Mouse (Mus musculus) embryonic facial prominence, embryonic 14.5 days (tissue): ENCODE measurements around the gene Slirp. TPM values are rescaled to one million over a fixed set of nuclear protein-coding genes. Genes with fewer than 3 reads are reported as not detected.
A peak's percentile ranks its signal among the peaks of the same experiment; 100 is the strongest.

ENCODE experiments used
- ATAC-seq: fragments of 200-750 bp; cut with Nextera tagmentation; 2 replicates; pipeline ENCODE4 v1.8.0; 2017; ENCODE audit warnings: low read depth, moderate number of reproducible peaks, moderate TSS enrichment
- DNase-seq: peaks from one replicate; pipeline ENCODE4 v3.0.0-alpha.2; 2015; ENCODE audit warnings: low spot score
- H3K27ac ChIP-seq: fragments of 300-500 bp; sonication (generic); replicated peaks from 2 replicates; pipeline ENCODE4 v1.5.1; 2014; ENCODE audit warnings: low read depth, mild to moderate bottlenecking, low read length, moderate library complexity
- H3K27me3 ChIP-seq: fragments of 300-500 bp; sonication (generic); replicated peaks from 2 replicates; pipeline ENCODE4 v1.6.1; 2014; ENCODE audit warnings: low read length; ENCODE audit not compliant: control insufficient read depth, insufficient read depth
- H3K36me3 ChIP-seq: fragments of 300-500 bp; sonication (generic); 2 replicates; pipeline ENCODE4 v1.6.1; 2014; ENCODE audit warnings: low read length, mixed read lengths; ENCODE audit not compliant: control insufficient read depth, insufficient read depth
- H3K4me1 ChIP-seq: fragments of 300-500 bp; sonication (generic); 2 replicates; pipeline ENCODE4 v1.6.1; 2014; ENCODE audit warnings: antibody characterized with exemption, low read length; ENCODE audit not compliant: control insufficient read depth, insufficient read depth
- H3K4me2 ChIP-seq: fragments of 300-500 bp; sonication (generic); 2 replicates; pipeline ENCODE4 v1.6.1; 2014; ENCODE audit warnings: low read depth, mild to moderate bottlenecking, low read length, moderate library complexity, mixed read lengths
- H3K4me3 ChIP-seq: fragments of 300-500 bp; sonication (generic); 2 replicates; pipeline ENCODE4 v1.5.1; 2014; ENCODE audit warnings: low read depth, mild to moderate bottlenecking, low read length
- H3K9ac ChIP-seq: fragments of 300-500 bp; sonication (generic); 2 replicates; pipeline ENCODE4 v1.6.1; 2014; ENCODE audit warnings: low read depth, mild to moderate bottlenecking, low read length, moderate library complexity, mixed read lengths
- H3K9me3 ChIP-seq: fragments of 300-500 bp; sonication (generic); 2 replicates; pipeline ENCODE4 v1.6.1; 2016; ENCODE audit warnings: low read length; ENCODE audit not compliant: control insufficient read depth
- WGBS: fragments of 180-500 bp; shearing (Covaris S2); extraction: QIAGEN DNeasy Blood & Tissue Kit; methylation state at CpG from one replicate; pipeline ENCODE4 v1.1.7; 2014; 5-methylcytosine and 5-hydroxymethylcytosine counted together
- polyA plus RNA-seq: library from polyadenylated mRNA; unstranded; fragments of >200 nt; fragmentation: Nextera tagmentation; extraction: Ambion mirVana; gene quantifications from 2 replicates; pipeline ENCODE4 v1.2.1, GENCODE M21; 2014

The Slirp gene
- polyA plus RNA-seq, 1 experiment from 2014 or later = 304 TPM

DNA sequence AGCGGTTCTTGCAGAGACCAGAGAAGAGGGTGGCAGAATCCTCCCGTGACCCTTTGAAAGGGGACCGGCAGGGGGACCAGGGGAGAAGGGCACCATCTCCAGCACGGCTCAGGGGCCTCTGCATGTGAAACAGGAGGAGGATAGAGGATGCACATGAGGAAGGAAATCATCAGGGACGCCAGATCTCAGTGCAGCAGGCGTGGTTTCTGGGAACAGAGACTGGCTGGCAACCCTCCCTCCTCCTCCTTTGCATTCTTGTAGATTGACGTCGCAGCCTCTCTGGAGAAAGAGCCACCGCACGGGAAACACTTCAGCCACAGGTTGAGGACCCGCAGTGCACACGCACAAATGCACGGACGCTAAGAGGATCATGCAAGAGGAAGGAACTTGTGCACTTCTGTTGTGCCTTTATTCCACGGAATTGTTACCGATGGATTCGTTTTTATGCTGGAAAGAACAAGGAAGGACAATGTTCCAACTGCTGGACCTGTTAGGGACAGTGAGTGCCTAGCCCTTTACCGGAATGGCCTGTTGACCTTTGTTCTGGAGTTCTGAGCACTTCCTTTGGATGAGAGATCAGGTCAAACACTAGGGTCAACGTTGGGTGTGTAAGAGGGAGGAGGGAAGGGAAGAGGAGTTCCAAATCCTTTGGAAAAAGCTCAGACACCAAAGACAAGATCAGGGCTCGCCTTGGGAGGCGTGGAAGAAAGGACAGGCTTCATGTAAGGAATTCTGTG, 35.7 kb upstream of the Slirp start:
- ATAC-seq (no peak; the same call in 1 of the 2 replicates), DNase-seq (peak; percentile 72)
- 28% methylated on average over 21 of the region's 21 CpGs for WGBS
- H3K4me2 ChIP-seq = peak overlapping the region; percentile 38
- no peaks in the 10 kb centered on the region for H3K36me3 ChIP-seq
- H3K9ac ChIP-seq = 0 out of 2 replicates have a peak overlapping the region, but pooled peaks have one; percentile 2
- H3K9me3 ChIP-seq = no peaks in the 10 kb centered on the region
- H3K4me1 ChIP-seq = peaks cover 4% of the 10 kb centered on the region
- no peak overlapping the region; the same call in 1 of the 2 replicates for H3K4me3 ChIP-seq
- H3K27me3 ChIP-seq = no peaks in the 10 kb centered on the region
- no peak overlapping the region for H3K27ac ChIP-seq

- Histone ChIP-seq H3K4me3 (no peak overlapping the region), H3K4me1 (peaks cover 4% of the 10 kb centered on the region), H3K9me3 (no peaks in the 10 kb centered on the region), H3K27me3 (no peaks in the 10 kb centered on the region), H3K36me3 (no peaks in the 10 kb centered on the region), H3K9ac (no peak overlapping the region), H3K4me2 (no peak overlapping the region), H3K27ac (no peak overlapping the region)
- WGBS = 79% methylated on average over 4 of the region's 4 CpGs
- no peak for DNase-seq
- no peak for ATAC-seq
These were observed 34.6 kb upstream of the Slirp start for GRCm38 (mm10) chr12:87409123-87409522.

DNA sequence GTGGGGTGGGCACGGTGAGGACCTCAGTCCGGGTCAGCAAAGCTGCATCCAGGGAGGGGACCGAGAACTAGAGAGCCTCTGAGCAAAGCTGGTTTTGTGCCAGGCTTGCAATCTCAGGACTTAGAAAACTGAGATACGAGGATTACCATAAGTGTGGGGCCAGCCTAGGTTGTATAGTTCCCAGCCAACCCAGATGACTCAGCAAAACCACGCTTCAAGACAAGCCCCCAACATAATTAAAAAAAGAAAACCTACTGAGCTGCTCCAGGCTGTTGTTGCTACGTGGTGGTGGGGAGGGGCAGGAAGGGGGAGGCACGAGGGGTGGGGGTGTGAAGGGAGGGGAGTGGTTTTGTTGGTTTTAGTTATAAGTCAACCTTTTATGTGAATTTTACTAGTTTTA, 32.7 kb upstream of the Slirp start:
- Histone ChIP-seq H3K27ac (no peak overlapping the region), H3K9ac (no peak overlapping the region), H3K9me3 (no peaks in the 10 kb centered on the region), H3K4me2 (no peak overlapping the region), H3K4me1 (peaks cover 4% of the 10 kb centered on the region), H3K36me3 (no peaks in the 10 kb centered on the region), H3K4me3 (no peak overlapping the region), H3K27me3 (no peaks in the 10 kb centered on the region)
- ATAC-seq (no peak), DNase-seq (peak; percentile 49)
- 52% methylated on average over 7 of the region's 7 CpGs for WGBS

GRCm38 (mm10) chr12:87413179-87413790, 30.4 kb upstream of the Slirp start:
- Histone ChIP-seq H3K36me3 (no peaks in the 10 kb centered on the region), H3K4me1 (peaks cover under 1% of the 10 kb centered on the region), H3K4me2 (no peak overlapping the region), H3K9me3 (no peaks in the 10 kb centered on the region), H3K27me3 (no peaks in the 10 kb centered on the region), H3K4me3 (no peak overlapping the region), H3K27ac (no peak overlapping the region), H3K9ac (no peak overlapping the region)
- ATAC-seq (peak; percentile 67), DNase-seq (peak; percentile 49)
- 24% methylated on average over 4 of the region's 4 CpGs for WGBS

DNA sequence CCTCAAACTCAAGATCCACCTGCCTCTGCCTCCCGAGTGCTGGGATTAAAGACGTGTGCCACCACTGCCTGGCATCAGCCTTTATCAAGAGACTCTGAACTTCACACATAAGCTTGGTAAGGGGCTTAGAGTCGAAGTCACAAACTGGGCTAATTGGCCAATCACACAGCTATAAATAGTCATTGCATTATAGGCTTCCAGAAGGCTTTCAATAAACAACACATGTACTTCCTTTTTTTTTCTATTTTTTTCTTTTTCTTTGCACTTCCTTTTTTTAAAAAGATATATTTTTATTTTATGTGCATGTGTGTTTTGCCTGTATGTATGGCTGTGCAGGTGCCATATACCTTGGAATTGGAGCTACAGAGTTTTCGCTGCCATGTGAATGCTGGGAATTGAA, 28.3 kb upstream of the Slirp start:
- ATAC-seq = no peak

DNA sequence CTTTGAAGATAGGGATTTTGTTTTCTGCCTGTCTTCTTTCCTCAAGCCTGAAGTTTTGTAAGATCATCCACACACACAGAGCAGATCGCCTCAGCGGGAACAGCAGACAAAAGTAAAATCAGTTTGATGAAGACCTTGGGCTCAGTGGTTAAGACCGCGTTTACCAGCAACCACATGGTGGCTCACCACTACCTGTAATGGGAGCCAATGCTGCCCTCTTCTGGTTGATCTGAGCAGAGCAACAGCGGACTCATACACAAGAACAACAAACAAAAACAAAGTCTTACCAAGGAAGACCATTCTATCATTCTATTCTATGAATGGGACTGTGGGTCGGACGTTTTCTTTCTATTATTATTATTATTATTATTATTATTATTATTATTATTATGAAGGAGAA, 27.0 kb upstream of the Slirp start:
- Histone ChIP-seq H3K4me3 (no peak overlapping the region), H3K9ac (no peak overlapping the region), H3K4me1 (no peaks in the 10 kb centered on the region), H3K36me3 (no peaks in the 10 kb centered on the region), H3K4me2 (no peak overlapping the region), H3K27me3 (no peaks in the 10 kb centered on the region), H3K27ac (no peak overlapping the region), H3K9me3 (no peaks in the 10 kb centered on the region)
- WGBS = 31% methylated on average over 7 of the region's 7 CpGs
- DNase-seq (peak; percentile 58), ATAC-seq (no peak)

More for the DNA sequence above, 28.3 kb upstream of the Slirp start:
- H3K27me3 ChIP-seq = no peaks in the 10 kb centered on the region
- no peak overlapping the region for H3K27ac ChIP-seq
- 70% methylated on average over 4 of the region's 4 CpGs for WGBS
- H3K4me3 ChIP-seq = no peak overlapping the region
- H3K36me3 ChIP-seq = no peaks in the 10 kb centered on the region
- no peak overlapping the region for H3K4me2 ChIP-seq
- H3K9ac ChIP-seq = no peak overlapping the region
- no peak for DNase-seq
- H3K4me1 ChIP-seq = no peaks in the 10 kb centered on the region
- H3K9me3 ChIP-seq = no peaks in the 10 kb centered on the region

DNA sequence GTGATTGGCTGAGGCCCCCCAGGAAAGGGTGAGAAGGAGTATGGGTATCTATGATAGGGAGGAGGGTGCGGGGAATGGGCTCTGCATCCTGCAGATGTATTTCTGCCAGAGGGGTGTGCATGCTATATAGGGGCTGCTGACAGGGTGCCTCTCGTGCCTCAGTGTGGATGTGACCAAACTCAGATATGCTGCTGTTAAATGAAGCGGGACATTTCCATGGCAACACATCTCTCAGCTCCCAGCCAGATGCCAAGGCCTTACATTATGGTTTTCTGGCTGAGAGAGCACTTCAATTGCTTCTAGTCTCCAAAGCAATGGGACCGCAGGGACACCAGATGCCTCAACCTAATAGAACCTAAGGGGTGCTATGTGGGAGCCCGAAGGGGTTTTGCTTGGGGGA, 24.8 kb upstream of the Slirp start:
- Histone ChIP-seq H3K9ac (no peak overlapping the region), H3K4me1 (no peaks in the 10 kb centered on the region), H3K4me2 (no peak overlapping the region), H3K4me3 (no peak overlapping the region), H3K36me3 (peaks cover 12% of the 10 kb centered on the region), H3K27ac (no peak overlapping the region), H3K27me3 (no peaks in the 10 kb centered on the region), H3K9me3 (no peaks in the 10 kb centered on the region)
- WGBS = 69% methylated on average over 5 of the region's 5 CpGs
- ATAC-seq (peak; percentile 73), DNase-seq (peak; percentile 78)

DNA sequence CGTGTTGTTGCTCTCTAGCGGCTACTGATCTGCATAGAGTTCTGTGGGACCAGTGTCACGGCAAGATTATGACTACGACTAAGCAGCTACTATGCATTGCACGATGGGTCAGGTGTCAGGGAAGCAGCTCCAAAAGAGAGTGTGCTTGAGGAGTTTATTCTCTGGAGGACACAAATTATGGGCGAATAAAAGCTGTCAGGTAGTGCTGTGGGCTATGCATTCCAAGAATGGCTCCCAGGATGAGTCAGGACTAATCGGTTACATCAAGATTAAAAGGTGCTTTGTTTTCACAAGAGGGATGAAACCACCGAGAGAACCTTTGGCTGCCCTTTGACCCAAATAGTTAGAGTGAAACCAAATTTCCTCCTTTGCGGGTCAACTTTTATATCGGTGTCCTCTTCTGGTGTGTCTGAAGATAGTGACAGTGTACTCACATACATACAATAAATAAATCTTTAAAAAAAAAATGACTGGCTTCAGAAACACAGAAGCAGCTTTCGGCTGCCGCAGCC, 23.7 kb upstream of the Slirp start:
- H3K4me2 ChIP-seq = no peak overlapping the region
- H3K9ac ChIP-seq = no peak overlapping the region
- peaks cover 12% of the 10 kb centered on the region for H3K36me3 ChIP-seq
- no peaks in the 10 kb centered on the region for H3K27me3 ChIP-seq
- no peak overlapping the region for H3K27ac ChIP-seq
- no peak overlapping the region for H3K4me3 ChIP-seq
- ATAC-seq = no peak
- WGBS = 59% methylated on average over 12 of the region's 12 CpGs
- no peaks in the 10 kb centered on the region for H3K4me1 ChIP-seq
- no peak for DNase-seq
- H3K9me3 ChIP-seq = no peaks in the 10 kb centered on the region
